In genomic region chr12:111718656-111719055, GRCm38 (mm10) we compare ENCODE assay signal across 11 mouse cellular contexts. TPM values are rescaled to one million over a fixed set of nuclear protein-coding genes. Genes with fewer than 3 reads are reported as not detected.
DNase-seq lines count a peak whose midpoint lies in the region; ATAC-seq and TF ChIP-seq lines count a peak whose summit lies in the region.
"Had no signal": no experiment of that assay in that cellular context is flagged by ENCODE, and none has a peak within 500 bp of the region (broad histone marks: within the 10 kb centered on the region; RNA-seq: fewer than 3 reads in every experiment).

No protein-coding gene starts in this region.

- no peak overlapping the region for H3K4me3 ChIP-seq in limb, embryonic 12.5 days (replicated peaks)
- no peak overlapping the region for H3K4me3 ChIP-seq in limb, embryonic 10.5 days
- H3K4me3 ChIP-seq in cortical plate, adult 2 months (ENCODE audit: insufficient read depth, low read length): no peak overlapping the region
- H3K4me3 ChIP-seq in hindbrain, embryonic 10.5 days: no peak overlapping the region
- no peak overlapping the region for H3K4me3 ChIP-seq in neural tube, embryonic 14.5 days (ENCODE audit: low read depth, low read length)
- H3K4me3 ChIP-seq: heart, embryonic 13.5 days had no signal

- H3K36me3 ChIP-seq in limb, embryonic 12.5 days: peaks cover 21% of the 10 kb centered on the region
- H3K36me3 ChIP-seq in limb, embryonic 10.5 days: peaks cover 36% of the 10 kb centered on the region
- peaks cover 29% of the 10 kb centered on the region for H3K36me3 ChIP-seq in hindbrain, embryonic 10.5 days
- H3K36me3 ChIP-seq in neural tube, embryonic 14.5 days (ENCODE audit: control insufficient read depth, insufficient read depth, low read length): no peaks in the 10 kb centered on the region

- H3K9me3 ChIP-seq in limb, embryonic 12.5 days: no peaks in the 10 kb centered on the region
- H3K9me3 ChIP-seq in limb, embryonic 10.5 days (replicated peaks): no peaks in the 10 kb centered on the region
- 0 out of 2 replicates have a peak, but pooled peaks cover 3% of the 10 kb centered on the region for H3K9me3 ChIP-seq in hindbrain, embryonic 10.5 days
- H3K9me3 ChIP-seq in neural tube, embryonic 14.5 days (ENCODE audit: control insufficient read depth, low read length): no peaks in the 10 kb centered on the region
- H3K9me3 ChIP-seq: heart, embryonic 13.5 days had no signal

- H3K27ac ChIP-seq in limb, embryonic 12.5 days: no peak overlapping the region; the same call in 1 of the 2 replicates
- no peak overlapping the region for H3K27ac ChIP-seq in limb, embryonic 10.5 days
- H3K27ac ChIP-seq in cortical plate, adult 2 months (ENCODE audit: insufficient read depth, low read length): peak overlapping the region; percentile 49; the same call in 1 of the 2 replicates
- peak overlapping the region; percentile 75 for H3K27ac ChIP-seq in hindbrain, embryonic 10.5 days
- H3K27ac ChIP-seq in neural tube, embryonic 14.5 days (ENCODE audit: low read depth, low read length): peak overlapping the region; percentile 55
- H3K27ac ChIP-seq: heart, embryonic 13.5 days; liver, embryonic 14.5 days had no signal

- no peak for TF ChIP-seq CTCF in cortical plate, adult 2 months (IDR thresholded peaks at IDR 0.05; ENCODE audit: extremely low read depth, insufficient read depth, low read length)

- DNase-seq in limb, embryonic 10.5 days (ENCODE audit: low spot score): no peak
- DNase-seq in hindbrain, embryonic 10.5 days (ENCODE audit: low spot score): no peak
- no peak for DNase-seq in urinary bladder, postnatal 4 days (ENCODE audit: low spot score in 2 of 2)
- DNase-seq in layer of hippocampus, adult 18-20 months (ENCODE audit: low spot score in 2 of 2): no peak
- DNase-seq: kidney, postnatal 14 days had no signal

- 0 out of 2 replicates have a peak overlapping the region, but pooled peaks have one; percentile 18 for H3K9ac ChIP-seq in limb, embryonic 12.5 days (replicated peaks)
- 0 out of 2 replicates have a peak overlapping the region, but pooled peaks have one; percentile 1 for H3K9ac ChIP-seq in neural tube, embryonic 14.5 days (replicated peaks; ENCODE audit: low read depth, low read length)
- H3K9ac ChIP-seq: heart, embryonic 13.5 days; liver, embryonic 14.5 days had no signal

- ATAC-seq in limb, embryonic 12.5 days (ENCODE audit: insufficient number of reproducible peaks, insufficient read depth, low FRiP score, low TSS enrichment, low read depth): no peak
- no peak for ATAC-seq in neural tube, embryonic 14.5 days (ENCODE audit: low read depth)

- no peak for TF ChIP-seq POLR2A in cortical plate, adult 2 months (IDR thresholded peaks at IDR 0.05; ENCODE audit: extremely low read depth, insufficient read depth, low read length)

- 67% methylated on average over 8 of the region's 8 CpGs for WGBS in limb, embryonic 12.5 days
- WGBS in limb, embryonic 10.5 days: 71% methylated on average over 8 of the region's 8 CpGs
- 31% methylated on average over 8 of the region's 8 CpGs for WGBS in hindbrain, embryonic 10.5 days
- 40% methylated on average over 8 of the region's 8 CpGs for WGBS in neural tube, embryonic 14.5 days

- H3K4me1 ChIP-seq in limb, embryonic 12.5 days (replicated peaks): peaks cover 13% of the 10 kb centered on the region
- H3K4me1 ChIP-seq in limb, embryonic 10.5 days: peaks cover 14% of the 10 kb centered on the region
- H3K4me1 ChIP-seq in cortical plate, adult 2 months (ENCODE audit: control insufficient read depth, insufficient read depth, low read length): peaks cover 6% of the 10 kb centered on the region
- peaks cover 30% of the 10 kb centered on the region for H3K4me1 ChIP-seq in hindbrain, embryonic 10.5 days (replicated peaks)
- H3K4me1 ChIP-seq in neural tube, embryonic 14.5 days (ENCODE audit: control insufficient read depth, insufficient read depth, low read length): peaks cover 5% of the 10 kb centered on the region; the same call in 1 of the 2 replicates

- no peak overlapping the region for H3K4me2 ChIP-seq in limb, embryonic 12.5 days
- H3K4me2 ChIP-seq in neural tube, embryonic 14.5 days (ENCODE audit: low read depth, low read length): no peak overlapping the region
- H3K4me2 ChIP-seq: heart, embryonic 13.5 days had no signal

- H3K27me3 ChIP-seq in limb, embryonic 12.5 days: no peaks in the 10 kb centered on the region
- no peaks in the 10 kb centered on the region for H3K27me3 ChIP-seq in limb, embryonic 10.5 days (ENCODE audit: low read depth, poor library complexity, severe bottlenecking)
- H3K27me3 ChIP-seq in hindbrain, embryonic 10.5 days (ENCODE audit: insufficient read depth, poor library complexity, severe bottlenecking): no peaks in the 10 kb centered on the region
- no peaks in the 10 kb centered on the region for H3K27me3 ChIP-seq in neural tube, embryonic 14.5 days (ENCODE audit: control insufficient read depth, insufficient read depth, low read length)
- H3K27me3 ChIP-seq: heart, embryonic 13.5 days had no signal

RNA-seq across cellular contexts. Expression of gene Apopt1, which starts 5.6 kb away (rescaled TPM):
- 59.3 and 63.8 TPM in 2 replicates for polyA plus RNA-seq in limb, embryonic 12.5 days (2016; fragmentation: Nextera tagmentation; extraction: Ambion mirVana)
- 57.4 and 64.8 TPM in 2 replicates for polyA plus RNA-seq in limb, embryonic 10.5 days (2016; fragmentation: Nextera tagmentation; extraction: Ambion mirVana)
- 48.4 and 52.6 TPM in 2 replicates for polyA plus RNA-seq in cortical plate, adult 2 months (2012; rRNA removed)
- polyA plus RNA-seq in hindbrain, embryonic 10.5 days (2016; fragmentation: Nextera tagmentation; extraction: Ambion mirVana): 55.3 and 59.2 TPM in 2 replicates
- polyA plus RNA-seq in neural tube, embryonic 14.5 days (2014; fragmentation: Nextera tagmentation; extraction: Ambion mirVana): 65.7 and 69.6 TPM in 2 replicates
- 10 to 100 TPM; 32.9 to 37.4 TPM for total RNA-seq in layer of hippocampus, adult 18-20 months (2021)

RNA-seq across cellular contexts. Expression of gene Bag5, which starts 5.6 kb away (rescaled TPM):
- polyA plus RNA-seq in limb, embryonic 12.5 days (2016; fragmentation: Nextera tagmentation; extraction: Ambion mirVana): 60.5 and 60.9 TPM in 2 replicates
- polyA plus RNA-seq in limb, embryonic 10.5 days (2016; fragmentation: Nextera tagmentation; extraction: Ambion mirVana): 52.6 and 52.9 TPM in 2 replicates
- polyA plus RNA-seq in cortical plate, adult 2 months (2012; rRNA removed): 49.6 and 51.0 TPM in 2 replicates
- 53.5 and 53.6 TPM in 2 replicates for polyA plus RNA-seq in hindbrain, embryonic 10.5 days (2016; fragmentation: Nextera tagmentation; extraction: Ambion mirVana)
- polyA plus RNA-seq in neural tube, embryonic 14.5 days (2014; fragmentation: Nextera tagmentation; extraction: Ambion mirVana): 68.1 and 71.8 TPM in 2 replicates
- 10 to 100 TPM; 54.9 to 58.5 TPM for total RNA-seq in layer of hippocampus, adult 18-20 months (2021)

RNA-seq across cellular contexts. Expression of gene Klc1, which starts 40.0 kb away (rescaled TPM):
- polyA plus RNA-seq in limb, embryonic 12.5 days (2016; fragmentation: Nextera tagmentation; extraction: Ambion mirVana): 114 and 121 TPM in 2 replicates
- polyA plus RNA-seq in limb, embryonic 10.5 days (2016; fragmentation: Nextera tagmentation; extraction: Ambion mirVana): 87.5 and 98.0 TPM in 2 replicates
- polyA plus RNA-seq in cortical plate, adult 2 months (2012; rRNA removed): 790 and 835 TPM in 2 replicates
- polyA plus RNA-seq in hindbrain, embryonic 10.5 days (2016; fragmentation: Nextera tagmentation; extraction: Ambion mirVana): 192 and 303 TPM in 2 replicates
- 598 and 669 TPM in 2 replicates for polyA plus RNA-seq in neural tube, embryonic 14.5 days (2014; fragmentation: Nextera tagmentation; extraction: Ambion mirVana)
- total RNA-seq in layer of hippocampus, adult 18-20 months (2021): 100 to 1,000 TPM; 682 to 695 TPM

RNA-seq across cellular contexts. Expression of gene Trmt61a, which starts 40.8 kb away (rescaled TPM):
- 10.4 and 11.4 TPM in 2 replicates for polyA plus RNA-seq in limb, embryonic 12.5 days (2016; fragmentation: Nextera tagmentation; extraction: Ambion mirVana)
- polyA plus RNA-seq in limb, embryonic 10.5 days (2016; fragmentation: Nextera tagmentation; extraction: Ambion mirVana): 18.2 and 21.0 TPM in 2 replicates
- 20.0 and 20.8 TPM in 2 replicates for polyA plus RNA-seq in cortical plate, adult 2 months (2012; rRNA removed)
- polyA plus RNA-seq in hindbrain, embryonic 10.5 days (2016; fragmentation: Nextera tagmentation; extraction: Ambion mirVana): 15.1 and 16.2 TPM in 2 replicates
- 4.3 and 5.0 TPM in 2 replicates for polyA plus RNA-seq in neural tube, embryonic 14.5 days (2014; fragmentation: Nextera tagmentation; extraction: Ambion mirVana)
- 10 to 100 TPM; 18.5 to 18.8 TPM for total RNA-seq in layer of hippocampus, adult 18-20 months (2021)

RNA-seq across cellular contexts. Expression of gene Ckb, which starts 46.5 kb away (rescaled TPM):
- polyA plus RNA-seq in limb, embryonic 12.5 days (2016; fragmentation: Nextera tagmentation; extraction: Ambion mirVana): 102 and 112 TPM in 2 replicates
- polyA plus RNA-seq in limb, embryonic 10.5 days (2016; fragmentation: Nextera tagmentation; extraction: Ambion mirVana): 46.5 and 55.9 TPM in 2 replicates
- 3,152 and 3,325 TPM in 2 replicates for polyA plus RNA-seq in cortical plate, adult 2 months (2012; rRNA removed)
- polyA plus RNA-seq in hindbrain, embryonic 10.5 days (2016; fragmentation: Nextera tagmentation; extraction: Ambion mirVana): 2,059 and 2,773 TPM in 2 replicates
- 1,430 and 1,628 TPM in 2 replicates for polyA plus RNA-seq in neural tube, embryonic 14.5 days (2014; fragmentation: Nextera tagmentation; extraction: Ambion mirVana)
- total RNA-seq in layer of hippocampus, adult 18-20 months (2021): 1,000 to 10,000 TPM; 1,388 to 1,396 TPM
- polyA plus RNA-seq: G1E had no signal

Comparison
In these comparisons a context has a peak if more than half of its experiments do, and no peak if none do; other contexts are left out.
1. H3K27ac ChIP-seq: peak in cortical plate, adult 2 months (single experiment), hindbrain, embryonic 10.5 days (single experiment) and neural tube, embryonic 14.5 days (single experiment); none in limb, embryonic 12.5 days (single experiment) and limb, embryonic 10.5 days (single experiment).